Mouse (Mus musculus): ENCODE data around the gene Thra.
A peak's percentile ranks its signal among the peaks of the same experiment; 100 is the strongest.
"Not testable (repeated sequence)": the region's sequence is repeated elsewhere in the genome, so short reads cannot be mapped to it uniquely, and the experiment has no call there.

Gene Thra

GRCm38 (mm10) chr11:98717904-98718303 is 22.5 kb upstream of the Thra start:
- DNase-seq (ENCODE audit: low spot score) = peak; percentile 72

- DNase-seq (ENCODE audit: low spot score) = no peak
Observed at GRCm38 (mm10) chr11:98720756-98721155, 19.7 kb upstream of the Thra start.

GRCm38 (mm10) chr11:98721458-98722226 is 18.8 kb upstream of the Thra start:
- DNase-seq (ENCODE audit: low spot score) = peak; percentile 51

- DNase-seq (ENCODE audit: low spot score) = no peak
Observed at GRCm38 (mm10) chr11:98723098-98723497, 17.3 kb upstream of the Thra start.

GRCm38 (mm10) chr11:98725926-98726506 is 14.4 kb upstream of the Thra start:
- no peak for DNase-seq (ENCODE audit: low spot score)

- peak; percentile 96 for DNase-seq (ENCODE audit: low spot score)
Observed at GRCm38 (mm10) chr11:98729119-98729588, 11.3 kb upstream of the Thra start, which contains the start of gene Med24. Med24 (minus strand) TSS chr11:98729435.

GRCm38 (mm10) chr11:98730727-98731126 is 9.7 kb upstream of the Thra start:
- DNase-seq (ENCODE audit: low spot score) = no peak

GRCm38 (mm10) chr11:98731134-98731533 is 9.3 kb upstream of the Thra start:
- no peak for DNase-seq (ENCODE audit: low spot score)

GRCm38 (mm10) chr11:98734020-98734419 is 6.4 kb upstream of the Thra start:
- no peak for DNase-seq (ENCODE audit: low spot score)

- DNase-seq (ENCODE audit: low spot score) = no peak
Observed at GRCm38 (mm10) chr11:98735111-98735510, 5.3 kb upstream of the Thra start.

GRCm38 (mm10) chr11:98736176-98736575 is 4.3 kb upstream of the Thra start:
- DNase-seq (ENCODE audit: low spot score) = no peak

- not testable (repeated sequence) for DNase-seq (ENCODE audit: low spot score)
Observed at GRCm38 (mm10) chr11:98737220-98737619, 3.2 kb upstream of the Thra start.

- DNase-seq (ENCODE audit: low spot score) = no peak
Observed at GRCm38 (mm10) chr11:98738428-98738911, 2.0 kb upstream of the Thra start.

- no peak for DNase-seq (ENCODE audit: low spot score)
Observed at GRCm38 (mm10) chr11:98738925-98739324, 1.5 kb upstream of the Thra start.

GRCm38 (mm10) chr11:98740026-98740392 is 429 bp upstream of the Thra start:
- no peak for DNase-seq (ENCODE audit: low spot score)

- DNase-seq (ENCODE audit: low spot score) = peak; percentile 45
Observed at GRCm38 (mm10) chr11:98741051-98741620, 698 bp downstream of the Thra start.

GRCm38 (mm10) chr11:98741622-98742396 is 1.4 kb downstream of the Thra start:
- DNase-seq (ENCODE audit: low spot score) = peak; percentile 87

- DNase-seq (ENCODE audit: low spot score) = peak; percentile 50
Observed at GRCm38 (mm10) chr11:98742397-98743291, 2.2 kb downstream of the Thra start.

- peak; percentile 82 for DNase-seq (ENCODE audit: low spot score)
Observed at GRCm38 (mm10) chr11:98743655-98744345, 3.4 kb downstream of the Thra start.

GRCm38 (mm10) chr11:98744456-98745019 is 4.1 kb downstream of the Thra start:
- DNase-seq (ENCODE audit: low spot score) = no peak

Measured in embryo, embryonic 10.5 days (tissue).